Mouse (Mus musculus): ENCODE measurements around the gene Lsm12. TPM values are rescaled to one million over a fixed set of nuclear protein-coding genes. Genes with fewer than 3 reads are reported as not detected.

Gene Lsm12
- polyA plus RNA-seq, 1 experiment, result 35.5 TPM

DNA sequence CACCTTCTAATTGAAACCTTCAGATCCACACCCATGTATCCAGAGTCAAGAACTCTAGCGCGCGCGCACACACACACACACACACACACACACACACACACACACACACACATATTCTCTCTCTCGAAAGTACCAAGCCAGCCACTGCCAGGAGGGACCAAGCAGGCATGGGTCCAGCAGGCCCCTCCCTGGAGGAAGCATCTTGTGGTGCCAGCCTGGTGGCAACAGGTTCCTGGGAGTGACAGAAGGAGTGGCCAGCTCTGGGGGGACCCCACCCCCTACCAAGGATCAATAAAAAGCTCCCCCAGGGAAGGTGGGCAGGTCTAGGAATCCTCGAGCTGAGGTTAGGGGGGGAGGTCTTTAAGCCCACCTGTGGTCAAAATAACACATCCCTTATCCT, 32.3 kb upstream of the Lsm12 start:
- no peak for DNase-seq (ENCODE audit: extremely low spot score in 1 of 2, low spot score in 1 of 2)

- DNase-seq (ENCODE audit: extremely low spot score in 1 of 2, low spot score in 1 of 2), result no peak
Measured at GRCm38 (mm10) chr11:102216886-102217240, 31.8 kb upstream of the Lsm12 start.

DNA sequence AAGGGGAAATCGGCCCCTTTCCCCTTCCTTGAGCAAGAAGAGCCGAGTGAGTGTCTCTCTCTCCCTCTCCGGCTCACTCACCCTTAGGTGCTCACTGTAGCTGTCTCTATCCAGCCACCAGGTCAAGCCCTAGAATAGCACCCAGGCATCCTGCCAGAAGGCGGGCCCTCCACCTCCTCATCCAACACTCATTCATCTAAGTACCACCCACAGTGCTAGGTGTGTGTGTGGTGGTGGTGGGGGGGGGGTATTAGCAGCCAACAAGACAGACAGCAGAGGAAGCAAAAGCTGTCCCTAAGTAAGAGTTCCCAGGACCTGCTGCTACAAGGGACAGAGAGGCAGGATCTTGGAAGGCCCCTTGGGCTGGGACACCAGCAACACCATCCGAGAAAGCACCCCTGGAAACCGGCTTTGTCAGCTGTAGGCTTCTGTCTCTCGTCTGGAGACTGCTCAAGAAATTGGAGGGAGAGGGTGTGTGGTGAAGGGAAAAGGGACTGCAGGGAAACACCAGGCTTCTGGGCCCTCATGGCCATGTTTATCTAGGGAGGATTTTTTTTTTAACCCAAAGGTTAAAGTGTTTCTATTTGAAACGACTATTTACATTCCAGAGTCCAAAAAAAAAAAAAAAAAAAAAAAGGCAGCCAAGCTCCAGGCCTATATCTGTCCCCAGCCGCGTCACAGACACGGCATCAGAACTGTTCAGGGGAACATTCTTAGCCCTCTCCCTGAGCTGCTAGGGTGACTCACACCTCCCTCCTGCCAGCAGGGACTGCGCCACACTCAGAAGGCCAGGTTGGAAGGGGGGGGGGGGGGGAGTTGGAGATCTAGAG, 31.2 kb upstream of the Lsm12 start:
- DNase-seq (ENCODE audit: extremely low spot score in 1 of 2, low spot score in 1 of 2), result no peak

DNA sequence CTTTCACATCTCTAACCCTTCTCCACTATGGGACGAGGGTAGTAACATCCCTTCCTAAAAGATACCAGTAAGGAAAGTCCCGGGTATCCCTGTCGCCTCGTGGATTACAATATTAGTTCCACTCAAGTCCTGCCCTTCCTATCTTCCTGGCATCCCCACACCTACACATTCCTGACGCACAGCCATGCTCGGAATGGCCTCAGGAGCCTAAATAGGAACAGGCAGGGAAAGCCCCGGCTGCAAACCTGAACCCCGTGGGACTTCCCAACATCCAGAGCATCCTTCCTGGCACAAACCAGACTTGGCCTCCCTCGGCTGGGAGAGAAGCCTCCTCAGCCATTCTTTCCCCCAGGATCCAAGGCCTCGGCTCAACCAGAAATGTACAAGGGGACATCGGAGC, 30.4 kb upstream of the Lsm12 start:
- no peak for DNase-seq (ENCODE audit: extremely low spot score in 1 of 2, low spot score in 1 of 2)

DNA sequence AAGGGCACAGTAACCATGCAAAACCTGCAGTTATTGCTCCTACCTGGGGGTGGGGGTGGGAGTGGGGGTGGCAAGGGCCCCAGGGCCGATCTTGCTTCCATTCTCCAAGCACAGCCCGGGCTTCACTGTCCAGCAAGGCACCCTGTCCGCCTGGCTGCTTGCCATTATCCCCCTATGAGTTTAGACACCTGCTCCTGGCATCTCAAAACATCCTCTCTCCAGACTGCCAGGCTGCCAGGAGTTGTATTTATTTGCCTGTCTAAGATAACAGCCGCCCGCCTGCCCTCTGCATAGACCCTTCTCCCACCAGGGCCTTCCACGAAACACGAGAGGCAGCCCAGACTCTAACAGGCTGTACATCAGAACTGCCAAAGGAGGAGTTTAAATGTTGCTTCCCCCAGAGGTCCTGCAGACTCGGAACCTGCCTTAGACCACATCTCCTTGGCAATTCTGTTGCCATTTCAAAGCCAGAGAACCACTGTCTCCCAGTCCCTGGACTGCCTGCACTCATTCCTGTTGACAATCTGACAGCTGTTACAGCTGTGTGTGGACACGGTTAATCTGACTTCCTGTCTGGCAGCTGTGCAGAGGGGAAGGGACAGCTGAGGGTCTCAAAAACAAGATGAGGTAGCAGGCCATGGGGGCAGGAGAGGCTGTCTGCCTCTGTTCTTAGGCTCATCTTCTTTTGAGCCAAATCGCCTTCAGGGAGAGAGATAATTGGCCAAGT, 29.5 kb upstream of the Lsm12 start:
- DNase-seq (ENCODE audit: extremely low spot score in 1 of 2, low spot score in 1 of 2), result no peak

DNA sequence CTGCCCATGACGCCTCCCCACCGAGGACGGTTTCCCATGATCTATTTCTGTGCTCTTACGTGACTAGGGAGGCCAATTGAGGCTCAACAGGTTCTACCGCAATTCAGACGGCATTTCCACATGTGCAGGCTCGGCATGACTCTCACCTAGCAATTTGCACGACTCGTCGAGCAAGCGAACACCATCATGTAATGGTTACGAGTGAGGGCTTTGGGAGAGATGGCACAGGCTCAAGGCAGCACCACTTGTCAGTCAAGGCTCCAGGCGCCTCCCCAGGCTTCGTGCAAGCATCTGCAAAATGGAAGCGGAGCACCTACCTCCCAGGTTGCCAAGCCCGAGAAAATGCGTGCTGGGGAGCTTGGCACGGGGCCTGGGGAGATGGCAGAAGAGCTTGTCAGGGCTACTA, 26.8 kb upstream of the Lsm12 start:
- no peak for DNase-seq (ENCODE audit: extremely low spot score in 1 of 2, low spot score in 1 of 2)

GRCm38 (mm10) chr11:102211011-102211410, 25.9 kb upstream of the Lsm12 start:
- DNase-seq (ENCODE audit: extremely low spot score in 1 of 2, low spot score in 1 of 2), result no peak

GRCm38 (mm10) chr11:102210185-102210584, 25.1 kb upstream of the Lsm12 start:
- no peak for DNase-seq (ENCODE audit: extremely low spot score in 1 of 2, low spot score in 1 of 2)

DNA sequence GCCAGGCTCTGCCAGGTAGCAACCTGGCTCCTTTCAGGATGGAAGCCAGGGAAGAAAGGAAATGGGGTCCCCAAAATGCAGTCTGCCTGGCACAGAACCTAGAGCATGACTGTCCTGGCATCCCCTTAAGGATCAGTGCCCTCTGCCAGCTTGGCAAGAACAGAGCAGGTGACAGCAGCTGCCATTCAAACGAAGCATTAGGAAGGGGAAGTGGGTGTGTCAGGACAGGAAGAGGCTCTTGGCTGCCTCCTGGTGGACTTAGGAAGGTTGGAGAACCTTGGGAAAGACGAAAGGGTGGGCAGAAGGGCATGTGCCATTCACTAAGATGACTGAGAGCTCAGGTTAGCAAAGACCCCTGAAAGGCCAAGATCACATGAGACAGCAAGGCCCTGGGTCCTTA, 24.6 kb upstream of the Lsm12 start:
- DNase-seq (ENCODE audit: extremely low spot score in 1 of 2, low spot score in 1 of 2), result no peak

DNA sequence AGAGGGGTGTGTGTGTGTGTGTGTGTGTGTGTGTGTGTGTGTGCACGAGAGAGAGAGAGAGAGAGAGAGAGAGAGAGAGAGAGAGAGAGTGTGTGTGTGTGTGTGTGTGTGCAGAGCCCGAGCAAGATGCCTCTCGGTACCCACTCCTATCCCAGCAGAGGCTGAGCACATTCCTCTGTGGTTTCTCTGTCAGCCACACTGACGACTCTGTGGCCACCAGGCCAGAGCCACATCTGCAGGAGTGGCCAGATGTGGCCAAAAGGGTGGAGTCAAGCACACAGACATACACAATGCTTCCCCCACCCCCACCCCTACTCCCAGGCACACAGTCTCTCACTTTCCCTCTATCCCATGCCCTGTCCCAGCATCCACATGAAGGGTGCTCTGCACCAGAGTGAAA, 23.8 kb upstream of the Lsm12 start:
- DNase-seq (ENCODE audit: extremely low spot score in 1 of 2, low spot score in 1 of 2), result no peak

GRCm38 (mm10) chr11:102207825-102208777, 23.0 kb upstream of the Lsm12 start:
- DNase-seq (ENCODE audit: extremely low spot score in 1 of 2, low spot score in 1 of 2), result peak in 1 of 2 experiments; percentile 56

DNA sequence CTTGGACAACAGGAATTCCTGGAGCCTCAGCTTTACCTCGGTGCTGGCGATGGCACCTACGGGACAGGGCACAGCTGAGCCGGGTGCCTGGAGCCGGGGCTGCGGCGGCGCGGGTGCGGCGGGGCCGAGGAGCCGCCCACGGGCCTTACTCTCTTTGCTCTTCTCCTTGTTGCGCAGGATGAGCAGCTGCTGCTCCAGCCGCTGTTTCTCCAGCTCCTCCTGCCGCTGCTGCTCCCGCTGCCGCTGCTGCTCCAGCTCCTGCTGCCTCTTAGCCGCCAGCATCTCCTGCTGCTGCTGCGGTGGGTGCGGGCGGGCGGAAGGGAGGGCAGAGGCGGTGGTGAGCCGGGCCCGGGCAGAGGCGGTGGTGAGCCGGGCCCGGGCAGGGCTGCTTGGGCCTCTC, 21.4 kb upstream of the Lsm12 start:
- DNase-seq (ENCODE audit: extremely low spot score in 1 of 2, low spot score in 1 of 2), result no peak

GRCm38 (mm10) chr11:102201408-102201821, 16.3 kb upstream of the Lsm12 start:
- peak; percentile 63 to 80 for DNase-seq (ENCODE audit: extremely low spot score in 1 of 2, low spot score in 1 of 2)

GRCm38 (mm10) chr11:102199856-102200255, 14.8 kb upstream of the Lsm12 start:
- DNase-seq (ENCODE audit: extremely low spot score in 1 of 2, low spot score in 1 of 2), result no peak

DNA sequence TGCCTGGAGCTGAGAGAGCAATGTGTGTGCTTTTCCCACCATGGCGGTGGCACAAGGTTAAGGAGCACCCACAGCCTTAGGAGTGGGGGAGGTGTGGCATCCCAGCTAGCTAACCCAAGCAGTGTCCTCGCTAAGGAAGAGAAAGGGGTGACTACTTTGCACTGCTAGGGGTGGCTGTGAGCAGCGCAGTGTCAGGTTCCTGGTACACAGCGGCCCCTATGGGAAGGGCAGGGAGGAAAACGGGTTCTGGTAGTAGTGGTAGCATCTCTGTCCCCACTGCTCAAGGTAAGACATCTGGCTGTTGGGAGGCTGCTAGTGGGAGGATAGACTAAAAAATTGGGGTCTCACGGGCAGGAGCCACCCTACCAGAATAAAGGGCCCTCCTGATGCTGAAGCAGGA, 13.1 kb upstream of the Lsm12 start:
- no peak for DNase-seq (ENCODE audit: extremely low spot score in 1 of 2, low spot score in 1 of 2)

DNA sequence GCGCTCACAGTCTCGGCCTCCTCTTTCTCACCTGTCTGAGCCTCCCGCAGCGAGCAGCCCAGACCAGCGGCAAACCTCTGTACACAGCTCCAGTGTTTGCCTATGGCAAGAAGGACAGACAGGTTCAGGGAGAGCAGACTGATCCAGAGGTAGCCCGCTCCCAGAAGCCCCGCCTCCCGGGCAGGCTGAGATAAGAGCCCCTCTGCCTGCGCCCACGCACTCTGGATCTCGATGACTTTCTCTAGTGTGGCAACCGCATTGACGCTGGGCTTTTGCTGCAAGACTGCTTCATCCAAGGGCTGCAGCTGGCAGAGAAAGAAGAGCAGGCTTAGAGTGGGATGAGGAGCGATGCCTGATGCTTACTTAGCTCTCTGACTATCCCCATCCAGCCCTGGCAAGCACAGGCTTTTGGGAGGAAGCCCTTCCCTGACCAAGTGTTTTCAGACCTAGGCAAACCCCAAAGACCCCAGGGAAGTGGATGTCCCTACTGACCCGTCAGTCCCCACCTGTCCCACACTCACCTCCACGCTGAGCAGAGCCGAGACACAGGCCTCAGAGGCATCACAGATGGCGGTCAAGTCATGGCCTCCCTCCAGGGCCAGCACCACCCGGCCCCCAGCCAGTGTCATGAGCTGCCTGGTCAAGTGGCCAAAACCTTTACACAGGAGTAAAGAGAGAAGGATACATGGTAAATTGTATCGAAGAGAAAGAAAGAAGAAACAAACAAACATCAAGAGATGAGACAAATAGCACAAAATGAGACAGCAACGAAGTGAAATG, 11.1 kb upstream of the Lsm12 start:
- no peak for DNase-seq (ENCODE audit: extremely low spot score in 1 of 2, low spot score in 1 of 2)

DNA sequence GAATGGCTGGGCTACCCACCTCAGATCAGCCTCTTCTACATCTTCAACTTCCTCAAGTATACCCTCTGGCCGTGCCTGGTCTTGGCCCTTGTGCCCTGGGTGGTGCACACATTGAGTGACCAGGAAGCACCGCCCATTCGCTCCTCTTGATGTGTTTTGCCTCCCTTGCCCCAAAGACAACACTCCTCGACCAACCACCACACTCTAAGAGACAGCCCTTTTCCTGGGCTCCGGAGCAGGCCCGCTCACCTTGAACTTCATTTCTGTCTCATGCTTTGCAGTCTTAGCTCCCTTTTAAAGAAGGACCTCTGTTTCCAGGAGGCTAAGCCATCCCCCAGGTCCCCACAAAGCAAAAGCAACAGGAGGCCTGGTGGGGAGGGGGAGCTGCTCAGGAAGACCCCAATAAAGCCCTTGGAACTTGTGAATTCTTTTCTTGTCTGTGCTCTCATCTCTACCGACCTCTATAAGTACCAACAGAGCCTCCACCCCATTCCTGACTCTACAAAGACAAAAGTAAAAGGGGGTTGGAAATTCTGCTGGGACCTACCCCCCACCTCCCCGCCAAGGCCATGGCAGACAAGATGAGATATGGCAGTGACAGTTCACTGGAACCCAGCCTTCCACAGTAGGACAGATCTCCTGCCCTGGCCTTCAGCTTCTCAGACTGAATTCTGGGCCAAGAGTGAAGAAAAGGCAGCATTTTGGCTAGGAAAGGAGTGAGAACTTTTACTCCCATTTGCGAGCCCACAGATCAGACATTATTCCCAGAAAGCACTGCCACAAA, 8.8 kb upstream of the Lsm12 start:
- no peak for DNase-seq (ENCODE audit: extremely low spot score in 1 of 2, low spot score in 1 of 2)

DNA sequence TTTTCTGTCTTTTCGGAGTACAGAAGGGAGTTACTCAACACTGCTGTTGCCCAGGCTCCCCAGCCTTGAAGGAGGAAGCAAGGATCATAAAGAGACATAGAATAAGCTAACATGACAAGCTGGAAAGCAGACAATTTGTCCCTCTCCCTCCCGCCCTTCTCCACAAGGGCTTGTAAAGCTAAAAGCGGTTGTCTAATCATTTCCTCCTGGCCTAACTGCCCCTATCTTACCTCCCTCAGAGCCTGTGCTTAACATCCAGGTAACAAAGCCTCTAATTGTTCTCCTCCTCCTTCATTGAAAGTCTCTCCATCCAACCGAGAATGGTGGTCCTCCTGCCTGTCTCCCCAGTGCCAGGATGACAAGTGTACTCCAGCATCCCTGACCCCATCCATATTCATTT, 5.8 kb upstream of the Lsm12 start:
- DNase-seq (ENCODE audit: extremely low spot score in 1 of 2, low spot score in 1 of 2), result no peak
